Mouse (Mus musculus) frontal cortex, postnatal 36 days (tissue): ENCODE results near the gene Birc2.

Experiments
- DNase-seq, 2 experiments: peaks; one replicate each; pipeline ENCODE4 v3.0.0; 2022; ENCODE audit warnings: low spot score in 2 of 2

The Birc2 gene

DNA sequence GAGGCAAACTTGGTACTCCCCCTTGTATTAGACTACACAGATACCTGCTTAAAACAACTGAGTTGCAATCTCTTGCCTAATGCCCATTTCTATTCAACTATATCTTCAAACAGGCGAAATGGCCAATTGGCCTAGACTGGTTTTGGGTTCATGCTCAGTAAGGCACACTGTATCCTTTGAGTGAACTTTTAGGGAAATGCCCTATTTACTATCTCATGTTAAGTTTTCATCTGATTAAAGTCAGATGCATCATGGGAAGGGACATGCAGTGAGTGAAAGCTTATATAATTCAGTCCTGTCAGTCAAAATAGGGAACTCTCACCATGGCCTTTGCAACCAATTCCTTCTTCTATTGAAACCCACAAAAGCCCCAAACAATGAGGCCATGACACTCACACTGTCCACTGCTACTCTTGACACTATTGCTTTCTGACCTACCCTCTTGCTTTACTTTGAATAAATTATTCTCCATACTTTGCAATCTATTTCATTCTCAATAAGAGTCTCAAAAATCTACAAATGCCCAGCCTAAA, 9.9 kb upstream of the Birc2 start:
- DNase-seq = no peak

DNA sequence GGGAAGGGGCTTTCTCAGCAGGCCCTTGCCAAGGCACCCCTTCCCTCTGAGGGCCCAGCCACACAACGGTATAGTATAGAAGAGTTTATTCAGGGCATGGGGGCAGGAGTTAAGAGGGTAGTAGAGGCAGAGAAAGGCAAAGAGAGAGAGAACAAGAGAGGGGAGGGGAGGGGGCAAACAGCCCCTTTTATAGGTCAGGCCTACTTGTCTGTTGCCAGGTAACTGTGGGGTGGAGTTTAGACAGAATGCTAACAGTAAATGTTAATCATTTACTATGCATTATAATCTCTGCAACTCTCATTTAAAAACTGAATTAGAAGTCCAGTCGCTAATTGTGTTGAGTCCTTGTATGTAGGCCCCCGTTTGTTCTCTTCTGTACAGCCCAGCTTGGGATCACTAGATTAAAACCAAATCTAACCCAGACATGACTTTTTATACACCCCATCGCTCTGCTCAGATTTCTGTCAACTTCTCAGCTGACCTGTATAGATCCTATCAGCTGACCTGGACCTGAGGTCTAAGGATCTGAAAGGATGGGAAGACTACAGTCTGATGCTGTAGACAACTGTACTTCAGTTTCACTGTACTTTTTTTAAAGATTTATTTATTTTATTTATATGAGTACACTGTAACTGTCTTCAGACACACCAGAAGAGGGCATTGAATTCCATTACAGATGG, 8.5 kb upstream of the Birc2 start:
- DNase-seq = no peak

DNA sequence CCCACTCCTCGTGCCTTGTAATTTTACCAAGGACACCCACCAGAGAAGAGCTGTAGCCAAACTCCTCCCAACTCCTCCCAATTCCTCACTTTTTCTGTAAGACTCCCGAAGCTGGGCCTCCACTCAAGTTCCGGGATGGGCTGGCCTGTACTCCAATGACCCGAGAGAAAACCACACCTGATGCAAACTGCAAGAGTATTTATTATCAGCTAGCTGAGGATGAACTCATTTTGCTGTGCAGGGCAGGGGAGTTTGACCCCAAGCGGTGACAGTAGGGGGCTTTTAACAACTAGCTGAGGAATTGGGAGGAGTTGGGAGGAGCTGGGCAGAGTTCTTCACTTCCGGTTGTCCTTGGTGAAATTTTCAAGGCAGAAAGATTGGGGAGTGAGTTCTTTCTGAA, 4.4 kb upstream of the Birc2 start:
- DNase-seq = no peak

DNA sequence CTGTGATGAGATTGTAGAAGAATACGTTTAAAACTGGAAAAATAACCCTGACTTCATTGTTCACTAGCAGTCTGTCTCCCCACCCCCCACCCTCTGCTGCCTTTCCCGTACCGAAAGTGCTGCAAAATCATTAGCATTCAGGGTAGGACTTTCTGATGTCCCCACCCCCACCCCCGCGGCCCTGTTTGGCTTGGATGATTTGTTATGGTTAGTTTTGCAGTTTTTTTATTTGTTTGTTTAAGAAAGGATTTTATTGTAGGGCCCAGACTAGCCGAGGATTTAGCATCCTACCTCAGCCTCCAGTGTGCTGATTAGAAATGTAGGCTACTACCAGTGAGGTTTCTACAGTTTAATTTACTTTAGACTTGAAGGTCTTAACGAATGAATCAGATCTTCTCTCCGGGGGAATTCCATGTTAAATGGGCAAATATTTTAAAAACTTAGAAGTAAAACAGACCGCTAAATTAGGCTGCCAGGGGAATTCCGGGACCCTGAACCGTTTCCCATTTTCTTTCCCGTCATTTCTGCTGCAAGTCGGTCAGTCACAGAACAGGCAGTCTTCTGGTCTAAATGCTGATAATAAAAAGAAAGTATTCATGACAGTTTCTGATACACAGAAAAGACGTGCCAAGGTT, 1.1 kb upstream of the Birc2 start:
- no peak for DNase-seq

DNA sequence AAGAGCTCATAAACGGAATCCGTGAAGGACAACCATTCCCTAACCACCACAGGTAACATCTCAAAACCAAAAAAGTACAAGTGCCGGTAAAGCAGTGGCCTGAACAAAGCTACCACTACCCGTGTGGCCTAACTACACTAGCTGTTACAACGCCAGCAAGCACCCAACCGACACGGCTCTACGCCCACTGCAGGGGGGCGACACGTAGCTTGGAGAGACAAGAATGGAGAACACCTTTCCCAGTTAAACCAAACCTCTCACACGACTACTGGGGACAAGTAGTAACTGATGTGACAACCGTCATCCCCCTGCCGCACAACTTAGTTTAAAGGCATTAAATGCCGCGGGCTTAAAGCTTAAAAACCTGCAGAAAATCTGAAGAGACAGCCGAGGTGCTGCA, 533 bp downstream of the Birc2 start:
- peak; percentile 42 to 51 for DNase-seq

DNA sequence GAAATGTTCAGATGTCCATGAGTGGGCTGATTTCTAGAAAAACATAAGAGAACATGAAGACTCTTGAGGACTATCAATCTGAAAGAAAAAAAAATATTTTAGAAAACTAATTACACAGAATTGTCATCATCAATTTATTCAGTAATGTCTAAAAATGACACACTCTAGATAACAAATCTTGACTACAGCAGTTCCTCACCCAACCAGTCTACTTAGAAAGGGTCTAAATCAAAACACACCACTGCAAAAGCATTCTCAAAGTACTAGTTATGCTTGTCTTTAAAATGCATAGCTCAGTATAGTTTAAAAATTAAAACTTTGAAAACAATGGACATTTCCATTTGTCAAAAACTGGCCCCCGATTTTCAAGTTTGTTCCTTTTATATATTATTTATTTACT, 1.6 kb downstream of the Birc2 start:
- DNase-seq = no peak

DNA sequence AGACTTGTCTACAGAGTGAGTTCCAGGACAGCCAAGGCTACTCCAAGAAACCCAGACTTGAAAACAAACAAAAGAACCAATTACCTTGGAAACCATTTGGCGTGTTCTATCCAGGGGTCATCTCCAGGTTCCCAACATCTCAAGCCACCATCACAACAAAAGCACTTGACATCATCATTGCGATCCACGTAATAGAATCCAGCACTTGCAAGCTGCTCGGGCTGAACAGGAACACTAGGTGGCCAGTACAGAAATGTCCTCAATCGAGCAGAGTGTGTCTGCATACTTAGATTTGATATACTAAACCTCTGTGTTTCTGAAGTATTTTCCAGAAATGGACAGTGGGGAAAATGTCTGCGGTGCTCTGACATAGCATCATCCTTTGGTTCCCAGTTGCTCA, 3.4 kb downstream of the Birc2 start:
- no peak for DNase-seq

DNA sequence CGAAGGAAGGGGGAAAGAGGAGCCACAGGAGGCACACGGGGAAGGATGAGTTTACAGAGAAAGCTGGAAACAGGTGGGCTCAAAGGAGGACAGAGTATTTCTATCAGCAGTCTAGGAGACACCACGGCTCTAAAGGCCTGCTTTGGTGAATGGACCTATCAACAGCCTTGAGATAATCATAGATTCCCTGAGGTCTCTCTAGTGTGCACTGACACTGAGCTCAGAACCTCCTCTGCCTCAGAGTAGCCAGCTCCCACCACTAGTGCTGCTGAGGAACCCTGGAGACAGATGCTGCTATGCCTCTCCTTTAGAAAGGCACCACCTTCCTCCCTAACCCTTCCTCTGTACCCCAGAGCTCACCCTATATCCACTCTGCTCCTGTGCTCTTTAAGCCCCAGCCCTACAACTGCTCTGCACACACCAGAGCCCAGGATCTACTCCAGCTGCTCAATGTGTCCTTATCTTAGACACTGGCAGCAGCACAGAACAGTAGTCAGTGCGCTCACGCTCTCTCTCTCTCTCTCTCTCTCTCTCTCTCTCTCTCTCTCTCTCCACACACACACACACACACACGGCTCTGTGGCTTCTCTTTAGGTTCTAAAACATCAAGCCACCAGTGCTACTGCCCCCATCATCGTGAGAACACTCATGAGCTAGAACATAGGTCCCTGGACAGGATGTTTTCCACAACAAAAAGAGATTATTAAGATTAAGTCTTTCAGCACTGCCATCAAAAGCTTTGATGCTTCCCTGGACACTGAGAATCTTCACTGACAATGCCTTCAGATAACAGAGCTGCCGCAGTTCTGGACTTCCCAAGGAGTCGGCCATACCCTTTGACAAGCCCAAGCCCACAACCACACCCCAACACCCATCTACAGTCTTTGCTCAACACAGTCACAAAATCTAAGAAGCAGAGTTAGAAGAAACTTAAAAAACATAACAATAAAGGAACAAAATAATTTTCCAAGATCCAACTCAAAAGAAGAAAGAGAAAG, 7.0 kb downstream of the Birc2 start:
- no peak for DNase-seq

DNA sequence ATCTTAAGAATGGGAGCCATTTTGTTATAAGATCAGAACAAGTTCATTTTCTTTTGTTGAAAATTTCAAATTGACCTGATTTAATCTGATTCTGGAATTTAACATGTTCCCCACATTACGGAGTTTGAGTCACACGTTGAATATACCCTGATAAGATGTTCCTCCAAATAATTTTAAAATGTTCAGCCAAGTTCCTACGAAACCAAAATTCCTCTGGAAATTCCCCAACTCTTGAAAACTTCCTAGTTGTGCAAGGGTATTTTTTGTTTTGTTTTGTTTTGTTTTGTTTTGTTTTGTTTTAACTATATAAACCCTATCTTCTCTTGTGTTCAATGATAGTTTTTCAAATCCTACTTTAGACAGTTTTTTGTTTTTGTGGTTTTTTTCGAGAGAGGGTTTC, 8.2 kb downstream of the Birc2 start:
- no peak for DNase-seq

DNA sequence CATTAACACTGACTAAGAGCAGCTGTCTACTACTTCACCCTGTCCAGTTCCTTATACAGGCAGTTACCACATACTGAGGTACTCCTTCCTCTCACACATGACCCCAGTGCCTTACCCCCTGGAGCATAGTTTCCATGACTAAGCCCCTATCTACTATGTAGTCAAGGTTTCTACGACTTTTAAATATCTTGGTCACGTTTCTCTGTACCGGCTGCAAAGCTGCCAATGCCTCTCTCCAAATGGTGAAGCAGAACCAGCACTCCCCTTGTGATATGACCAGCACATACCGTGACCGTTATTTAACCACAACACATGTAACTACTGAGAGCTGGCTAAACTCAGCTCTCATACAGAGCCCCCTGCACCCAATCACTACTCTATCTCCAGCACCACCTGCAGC, 11.9 kb downstream of the Birc2 start:
- DNase-seq = no peak

DNA sequence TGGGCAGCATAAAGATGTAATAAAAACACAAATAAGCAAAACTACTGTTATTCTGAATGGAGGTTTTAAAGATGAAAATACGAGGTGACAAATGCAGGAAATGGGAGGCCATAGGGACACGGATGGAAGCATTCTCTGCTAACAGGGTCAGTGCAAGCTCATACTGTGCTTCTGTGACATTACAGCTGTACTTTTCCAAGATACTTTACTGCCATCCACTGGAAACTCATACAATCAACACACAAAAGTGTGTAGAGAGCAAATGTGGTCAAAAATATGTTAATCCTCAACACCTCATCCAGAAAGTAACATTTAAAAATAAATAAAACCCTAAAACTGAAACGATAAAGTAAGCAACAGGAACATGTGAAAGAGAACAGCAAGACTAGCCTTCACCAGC, 14.1 kb downstream of the Birc2 start:
- DNase-seq = no peak

DNA sequence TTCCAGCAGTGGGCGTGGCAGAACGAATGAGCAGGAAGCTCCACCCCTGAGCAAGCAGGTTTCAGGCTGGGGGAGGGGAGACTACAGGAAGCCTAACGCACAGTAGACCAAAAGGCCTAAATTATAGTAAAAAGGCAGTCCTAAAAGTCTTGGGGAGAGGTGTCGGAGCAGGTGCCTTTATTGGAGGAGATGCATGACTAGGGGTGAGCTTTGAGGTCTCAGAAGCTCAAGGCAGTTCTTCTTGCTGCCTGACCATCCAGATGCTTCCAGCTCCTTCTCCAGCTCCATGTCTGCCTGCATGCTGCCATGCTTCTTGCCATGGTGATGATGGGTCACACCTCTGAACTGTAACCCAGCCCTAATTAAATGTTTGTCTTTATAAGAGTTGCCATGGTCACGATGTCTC, 31.8 kb downstream of the Birc2 start:
- no peak for DNase-seq

DNA sequence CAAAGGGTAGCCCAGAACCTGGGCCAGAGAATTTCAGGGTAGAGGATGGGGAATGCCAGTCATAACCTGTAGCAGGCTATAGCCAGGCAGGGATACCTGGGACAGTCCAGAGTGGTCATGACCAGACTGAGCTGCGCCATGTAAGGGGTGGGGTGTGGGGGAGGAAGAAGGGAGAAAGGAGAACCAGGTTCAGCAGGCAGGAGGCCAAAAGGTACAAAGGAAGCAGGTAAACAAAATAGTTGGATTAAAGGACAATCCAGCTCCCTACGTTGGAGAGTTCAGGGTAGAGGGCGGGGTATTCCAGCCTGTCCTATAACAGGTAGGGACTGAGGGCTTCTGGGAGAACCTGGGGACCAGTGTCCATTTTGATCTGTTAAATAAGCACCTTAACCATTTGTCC, 38.3 kb downstream of the Birc2 start:
- DNase-seq = no peak

DNA sequence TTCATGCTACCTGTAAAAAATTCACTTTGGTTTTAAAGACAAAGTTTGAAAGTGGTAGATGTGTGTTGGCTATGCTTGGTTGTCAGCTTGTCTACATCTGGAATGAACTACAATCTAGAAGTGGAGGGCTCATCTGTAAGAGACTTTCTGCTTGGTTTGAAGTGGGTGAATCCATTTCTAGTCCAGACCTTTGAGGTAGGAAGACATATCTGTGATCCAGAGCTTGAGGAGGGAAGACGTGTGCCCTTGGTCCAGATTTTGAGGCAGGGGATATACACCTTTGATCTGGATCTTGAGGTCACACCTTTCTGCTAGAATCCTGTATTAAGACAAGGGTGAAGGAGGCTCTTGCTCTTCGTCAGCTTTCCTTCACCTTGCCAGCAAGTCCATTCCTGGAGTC, 39.3 kb downstream of the Birc2 start:
- no peak for DNase-seq

DNA sequence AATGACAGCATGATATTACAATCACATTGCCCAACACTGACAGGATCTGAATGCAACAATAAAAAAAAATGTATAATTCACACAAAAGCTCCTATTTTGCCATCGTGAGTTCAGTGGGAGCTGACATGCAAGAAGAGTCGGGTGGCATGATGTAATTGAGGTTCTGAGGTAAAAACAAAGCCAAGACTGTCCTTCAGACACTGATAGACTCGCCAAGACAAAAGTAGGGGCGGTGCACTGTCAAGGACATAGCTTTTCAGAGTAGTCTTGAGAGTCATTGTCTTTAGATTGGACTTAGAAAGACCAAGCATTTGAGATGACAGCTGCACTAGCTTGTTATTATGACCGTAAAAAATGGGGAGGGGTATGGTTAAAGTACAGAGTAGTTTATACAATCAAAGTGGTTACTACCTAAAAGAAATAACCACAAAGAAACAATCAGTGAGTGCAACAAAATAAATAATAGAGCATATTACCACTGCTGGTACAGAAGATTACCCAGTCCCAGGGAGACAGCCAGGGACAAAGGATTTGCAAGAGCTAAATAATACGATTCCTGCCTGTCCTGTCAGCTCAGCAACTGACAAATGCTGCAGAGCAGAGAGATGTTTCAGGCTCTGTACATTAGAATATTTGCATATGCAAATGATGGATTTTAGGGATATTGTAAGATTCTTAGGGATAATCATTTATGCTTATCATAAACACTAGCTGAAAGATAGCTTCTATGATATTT, 40.6 kb downstream of the Birc2 start:
- DNase-seq = no peak

DNA sequence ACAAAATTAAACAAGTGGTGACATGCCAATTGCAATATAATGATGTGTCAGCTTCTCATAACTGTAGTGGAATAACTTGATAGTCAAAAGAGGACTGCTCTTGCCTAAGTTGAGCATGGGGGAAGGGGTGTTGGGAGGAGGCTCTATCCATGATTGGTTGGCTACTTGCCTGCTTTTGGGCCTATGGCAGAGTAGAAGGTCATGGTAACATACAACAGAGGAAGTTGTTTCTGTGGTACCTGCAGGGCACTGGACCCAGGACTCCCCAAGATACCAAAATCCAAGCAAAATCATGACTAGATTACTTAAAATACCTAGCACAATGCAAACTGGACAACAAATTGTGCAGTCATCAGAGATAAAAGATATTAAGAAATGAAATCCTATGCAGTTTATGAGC, 41.3 kb downstream of the Birc2 start:
- no peak for DNase-seq

DNA sequence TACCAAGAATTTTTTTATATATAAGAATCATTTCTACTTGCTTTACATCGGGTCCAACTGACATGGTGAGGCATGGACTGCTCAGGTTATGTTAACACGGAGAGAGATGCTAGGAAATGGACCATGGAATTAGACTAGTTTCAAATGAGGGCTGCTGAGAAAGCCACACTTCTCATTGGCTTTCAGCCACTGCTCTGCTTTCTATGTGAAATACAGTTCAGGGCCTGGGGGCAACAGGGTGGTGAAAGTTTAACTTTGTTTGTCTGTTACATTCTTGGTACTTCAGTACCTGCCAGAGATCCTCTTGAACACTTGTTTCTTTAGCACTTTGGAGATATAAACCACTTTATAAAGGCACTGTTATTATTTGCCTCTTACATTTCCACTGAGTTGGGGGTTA, 43.3 kb downstream of the Birc2 start:
- no peak for DNase-seq

DNA sequence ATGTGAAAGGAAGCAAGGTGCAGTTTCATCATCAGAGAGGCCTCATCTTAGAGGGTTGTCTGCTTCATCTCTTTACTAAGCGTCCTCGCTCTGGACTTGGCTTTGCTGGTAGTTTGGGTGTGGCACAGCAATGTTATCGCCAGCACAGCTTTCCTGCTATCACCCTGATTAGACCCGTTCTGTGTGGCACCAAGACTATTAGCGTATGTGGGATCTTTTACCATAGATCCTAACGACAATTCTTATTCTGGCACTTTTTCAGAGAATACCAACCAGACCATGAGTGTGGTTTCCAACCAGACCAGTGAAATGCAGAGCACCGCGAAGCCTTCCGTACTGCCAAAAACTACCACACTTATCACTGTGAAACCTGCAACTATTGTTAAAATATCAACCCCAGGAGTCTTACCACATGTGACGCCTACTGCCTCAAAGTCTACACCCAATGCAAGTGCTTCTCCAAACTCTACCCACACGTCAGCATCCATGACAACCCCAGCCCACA, 46.2 kb downstream of the Birc2 start:
- no peak for DNase-seq

DNA sequence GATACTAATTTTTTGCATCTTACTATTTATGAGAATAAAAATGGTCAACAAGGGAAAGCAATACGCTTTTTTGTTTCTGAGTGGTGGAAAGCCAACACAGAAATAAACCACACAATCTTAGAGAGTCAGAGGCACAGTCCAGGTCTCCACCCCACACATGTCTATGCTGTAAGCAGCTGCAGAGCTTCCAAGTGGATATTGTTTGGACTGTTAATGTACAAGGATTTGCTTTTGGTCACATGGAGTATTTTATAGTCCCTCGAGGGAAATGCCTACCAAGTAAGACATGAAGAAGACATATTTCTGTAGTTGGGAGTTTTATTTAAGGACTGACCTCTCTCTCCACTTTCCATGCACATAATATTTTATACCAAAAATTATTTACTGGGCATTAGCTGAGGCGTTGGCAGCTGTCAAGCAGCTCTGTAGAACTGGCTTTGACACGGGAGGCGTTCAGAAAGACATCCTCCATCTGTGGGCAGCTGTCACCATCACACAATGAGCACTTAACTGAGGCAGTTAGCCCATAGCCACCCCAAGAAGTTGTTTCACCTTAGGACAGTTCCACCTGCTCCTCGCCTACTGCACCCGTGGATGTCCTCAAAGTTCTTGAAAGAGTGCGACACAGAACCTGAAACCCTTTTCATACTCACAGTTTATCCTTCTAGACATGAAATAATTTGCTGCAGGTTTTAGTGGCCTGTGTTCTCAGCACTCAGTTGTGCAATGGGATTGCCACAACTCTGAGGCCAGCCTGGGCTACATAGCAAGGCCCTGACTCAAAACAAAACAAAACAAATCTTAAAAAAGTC, 46.9 kb downstream of the Birc2 start:
- no peak for DNase-seq

DNA sequence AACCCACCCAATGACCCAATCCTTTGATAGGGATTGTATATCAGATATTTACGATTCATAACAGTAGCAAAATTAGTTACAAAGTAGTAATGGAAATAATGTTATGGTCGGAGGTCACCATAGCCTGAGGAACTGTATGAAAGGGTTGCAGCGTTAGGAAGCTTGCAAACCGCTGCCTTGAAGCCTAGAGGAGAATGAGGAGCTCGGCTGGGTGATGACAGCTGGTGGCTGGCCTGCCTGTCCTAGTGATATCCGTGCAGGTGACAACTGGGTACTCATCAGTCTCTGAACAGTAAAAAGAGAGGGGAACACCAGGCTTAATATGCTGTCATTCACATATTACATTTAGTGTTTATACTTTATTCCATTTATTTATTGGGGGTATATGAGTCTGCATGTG, 48.5 kb downstream of the Birc2 start:
- DNase-seq = no peak

DNA sequence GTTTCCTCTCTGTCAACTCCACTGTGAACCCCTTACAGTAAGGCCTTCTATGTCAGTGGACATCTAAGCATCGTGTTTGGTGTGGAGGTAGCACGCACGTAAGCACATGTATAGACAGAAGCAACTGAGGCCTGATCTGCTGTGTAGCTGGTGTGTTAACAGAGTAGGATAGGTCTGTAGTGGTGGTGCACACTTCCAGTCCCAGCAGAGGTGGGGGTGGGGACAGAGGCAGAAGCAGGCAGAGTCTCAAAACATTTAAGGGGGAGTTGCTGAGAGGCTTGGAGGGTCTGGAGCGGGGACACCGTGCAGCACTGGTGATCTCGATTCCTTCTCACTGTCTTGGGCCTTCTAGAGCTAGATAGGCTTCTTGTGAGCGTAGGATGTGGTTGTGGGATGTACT, 50.8 kb downstream of the Birc2 start:
- DNase-seq = no peak
